Mouse (Mus musculus) lung, adult 2 months (tissue): Measurements from ENCODE around the gene Mrln.

ENCODE experiments used
- CTCF ChIP-seq: fragments of 200-500 bp; IDR thresholded peaks from 2 replicates; pipeline ENCODE4 v1.5.1; 2011; ENCODE audit warnings: mild to moderate bottlenecking, low read length, control low read depth; ENCODE audit not compliant: insufficient read depth
- POLR2A ChIP-seq: fragments of 200-500 bp; IDR thresholded peaks from 2 replicates; pipeline ENCODE4 v1.6.1; 2011; ENCODE audit warnings: low read depth, mild to moderate bottlenecking, control low read depth, low read length, borderline replicate concordance; ENCODE audit errors: extremely low read depth

- TF ChIP-seq POLR2A = no peak
- TF ChIP-seq CTCF = no peak
Observed at GRCm38 (mm10) chr10:70166427-70166826, 38.0 kb upstream of the Mrln start.
